Mouse (Mus musculus) T-helper 2 cell (primary cell): ENCODE data around the gene Olfr1180.
"Not testable (repeated sequence)": the region's sequence is repeated elsewhere in the genome, so short reads cannot be mapped to it uniquely, and the experiment has no call there.

Source experiments
- in situ Hi-C: fragments of 300-600 bp; cut with MboI, MseI; formaldehyde crosslinking; loops from one replicate; pipeline ENCODE4 v1.15.1; 2025; ENCODE audit warnings: high pct_unique_total_duplicates

Gene Olfr1180

DNA sequence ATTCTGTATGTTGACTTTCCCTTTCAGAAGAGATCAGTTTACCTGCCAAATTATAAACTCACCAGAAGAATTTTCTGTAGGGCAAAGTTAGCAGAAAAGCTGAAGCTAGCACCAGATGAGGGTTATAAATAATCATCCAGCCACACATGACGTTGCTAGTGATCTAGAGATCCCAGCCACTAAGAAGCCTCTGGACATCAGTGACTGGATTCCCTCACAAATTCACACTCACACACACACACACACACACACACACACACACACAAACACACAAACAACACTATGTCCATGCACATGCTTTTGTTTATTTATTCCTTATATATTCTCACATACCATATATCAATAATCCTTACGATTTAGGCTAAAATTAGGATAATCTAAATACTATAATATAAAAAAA is at the start of gene Olfr1180:
TSS of gene Olfr1180 (minus strand) at position 101 of the 400 bp plus-strand sequence.
- in situ Hi-C loops: no loop called here

DNA sequence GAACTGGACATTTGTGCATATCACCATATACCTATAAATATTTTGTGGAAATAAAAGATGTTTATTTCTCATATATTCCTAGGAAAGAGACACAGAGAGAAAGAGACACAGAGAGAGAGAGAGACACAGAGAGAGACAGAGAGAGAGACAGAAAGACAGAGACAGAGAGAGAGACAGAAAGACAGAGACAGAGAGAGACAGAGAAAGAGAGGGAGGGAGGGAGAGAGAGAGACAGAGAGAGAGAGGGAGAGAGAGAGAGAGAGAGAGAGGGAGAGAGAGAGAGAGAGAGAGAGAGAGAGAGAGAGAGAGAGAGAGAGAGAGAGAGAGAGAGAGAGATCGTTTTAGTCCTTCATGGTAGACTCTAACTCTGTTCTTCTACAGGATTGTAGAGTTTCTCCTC is 35.6 kb upstream of the Olfr1180 start, which contains the start of gene Olfr1183:
TSS of gene Olfr1183 (plus strand) at position 301 of the 400 bp plus-strand sequence.
- in situ Hi-C loops: not testable (repeated sequence)

DNA sequence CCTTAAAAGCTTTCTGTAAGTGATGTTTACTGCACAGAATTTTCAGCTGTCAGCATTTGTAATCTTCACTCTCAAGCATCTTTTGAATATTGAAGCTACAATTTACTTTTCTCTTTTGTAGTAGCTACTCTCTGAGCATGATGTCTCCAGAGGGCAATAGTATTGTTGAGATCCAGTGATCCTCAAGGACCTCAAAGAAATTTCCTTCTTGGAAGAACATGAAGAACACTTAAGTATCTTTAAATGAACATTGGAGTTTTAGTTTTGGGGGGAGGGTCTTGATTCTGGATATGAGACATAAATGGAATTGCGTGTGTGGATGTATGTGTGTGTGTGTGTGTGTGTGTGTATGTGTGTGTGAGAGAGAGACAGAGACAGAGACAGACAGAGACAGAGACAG is 30.1 kb upstream of the Olfr1180 start, which contains the start of gene Gm13757:
TSS of gene Gm13757 (minus strand) at position 101 of the 400 bp plus-strand sequence.
- in situ Hi-C loops: no loop called here

DNA sequence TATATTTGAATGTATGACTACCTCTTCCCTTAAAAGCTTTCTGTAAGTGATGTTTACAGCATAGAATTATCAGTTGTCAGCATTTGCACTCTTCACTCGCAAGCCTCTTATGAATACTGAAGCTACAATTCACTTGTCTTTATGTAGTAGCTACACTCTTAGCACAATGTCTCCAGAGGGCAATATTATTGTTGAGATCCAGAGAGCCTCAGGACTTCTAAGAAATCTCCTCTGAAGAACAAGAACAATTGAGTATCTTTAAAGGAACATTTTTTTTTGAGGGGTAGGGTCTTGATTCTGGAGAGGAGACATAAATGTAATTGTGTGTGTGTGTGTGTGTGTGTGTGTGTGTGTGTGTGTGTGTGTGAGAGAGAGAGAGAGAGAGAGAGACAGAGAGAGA is 7.1 kb upstream of the Olfr1180 start, which contains the start of gene Olfr1181:
TSS of gene Olfr1181 (minus strand) at position 101 of the 400 bp plus-strand sequence.
- in situ Hi-C loops: no loop called here

DNA sequence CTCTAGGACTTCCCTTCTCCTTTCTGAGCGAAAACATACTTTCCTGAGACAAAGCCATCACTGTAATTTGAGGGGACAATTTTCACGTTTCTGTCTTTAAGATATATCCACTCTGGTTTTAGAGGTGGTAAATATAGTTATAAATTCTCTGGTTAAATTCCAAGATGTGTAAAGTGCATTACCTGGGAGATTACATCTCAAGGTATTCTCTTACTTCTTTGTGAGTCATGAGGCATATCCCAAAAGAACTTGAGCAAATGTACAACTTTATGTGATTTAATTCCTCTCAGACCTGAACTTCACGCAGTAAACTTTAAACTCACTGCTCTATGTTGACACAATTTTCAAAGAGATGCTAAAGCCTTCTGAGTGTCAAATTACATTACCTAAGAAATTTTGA is 12.6 kb downstream of the Olfr1180 start, which contains the start of gene Olfr1179:
TSS of gene Olfr1179 (minus strand) at position 101 of the 400 bp plus-strand sequence.
- in situ Hi-C loops: no loop called here

DNA sequence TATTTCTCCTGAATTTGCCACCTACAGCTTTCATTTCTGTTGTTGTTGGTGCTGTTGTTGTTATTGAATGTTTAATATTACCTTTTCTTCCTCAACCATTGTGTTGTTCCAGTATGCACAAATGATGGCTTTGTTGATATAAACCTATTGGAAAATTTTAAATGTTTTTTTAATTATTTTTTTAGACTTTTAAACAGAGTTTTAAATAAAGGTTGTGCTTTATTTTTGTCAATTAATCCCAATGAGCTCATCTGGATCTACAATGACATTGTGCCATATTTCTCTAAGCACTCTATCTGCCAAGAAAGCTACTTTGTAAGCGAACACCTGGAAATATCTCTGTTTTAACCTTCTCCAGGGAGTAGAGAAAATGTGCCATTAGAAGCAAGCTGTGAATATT is 32.2 kb downstream of the Olfr1180 start, which contains the start of gene Olfr1178:
TSS of gene Olfr1178 (plus strand) at position 301 of the 400 bp plus-strand sequence.
- in situ Hi-C loops: no loop called here
